In genomic region chr11:70265252-70265651, GRCm38 (mm10) we compare ENCODE assay signal across 22 mouse cellular contexts. TPM values are rescaled to one million over a fixed set of nuclear protein-coding genes. Genes with fewer than 3 reads are reported as not detected.
DNase-seq lines count a peak whose midpoint lies in the region; ATAC-seq and TF ChIP-seq lines count a peak whose summit lies in the region.
"Had no signal": no experiment of that assay in that cellular context is flagged by ENCODE, and none has a peak within 500 bp of the region (broad histone marks: within the 10 kb centered on the region; RNA-seq: fewer than 3 reads in every experiment).

No protein-coding gene starts in this region.

- intact Hi-C loops in heart, postnatal 25 days (cut with DNase I) = no loop called here

- H3K9ac ChIP-seq in heart, postnatal 0 days (replicated peaks; ENCODE audit: low read depth, low read length) = no peak overlapping the region
- H3K9ac ChIP-seq in stomach, embryonic 15.5 days = no peak overlapping the region
- no peak overlapping the region for H3K9ac ChIP-seq in forebrain, embryonic 16.5 days (replicated peaks; ENCODE audit: low read depth, low read length)
- H3K9ac ChIP-seq: heart, embryonic 13.5 days; hindbrain, embryonic 14.5 days; liver, embryonic 15.5 days; midbrain, embryonic 13.5 days had no signal

- no peaks in the 10 kb centered on the region for H3K36me3 ChIP-seq in heart, postnatal 0 days (replicated peaks; ENCODE audit: control insufficient read depth, insufficient read depth, low read length)
- H3K36me3 ChIP-seq in stomach, embryonic 15.5 days = no peaks in the 10 kb centered on the region
- no peaks in the 10 kb centered on the region for H3K36me3 ChIP-seq in forebrain, embryonic 16.5 days (ENCODE audit: control insufficient read depth, insufficient read depth)
- H3K36me3 ChIP-seq: G1E; heart, embryonic 13.5 days; liver, embryonic 15.5 days; midbrain, embryonic 13.5 days had no signal

- no peak for ATAC-seq in heart, postnatal 0 days (ENCODE audit: insufficient read depth, low read depth)
- peak; percentile 71 for ATAC-seq in activated CD4-positive, CD25-positive, alpha-beta regulatory T cell, adult 4 months
- ATAC-seq in stomach, embryonic 15.5 days (ENCODE audit: insufficient read depth, low FRiP score, low read depth) = no peak
- ATAC-seq in forebrain, embryonic 16.5 days = no peak
- ATAC-seq: midbrain, embryonic 13.5 days had no signal

- WGBS in heart, postnatal 0 days = 33% methylated on average over 3 of the region's 3 CpGs
- WGBS in stomach, embryonic 15.5 days = 37% methylated on average over 3 of the region's 3 CpGs
- WGBS in forebrain, embryonic 16.5 days = 56% methylated on average over 3 of the region's 3 CpGs

- H3K4me3 ChIP-seq in heart, postnatal 0 days (ENCODE audit: low read depth, low read length) = no peak overlapping the region
- H3K4me3 ChIP-seq in stomach, embryonic 15.5 days (replicated peaks) = no peak overlapping the region
- H3K4me3 ChIP-seq in forebrain, embryonic 16.5 days (replicated peaks; ENCODE audit: low read length) = no peak overlapping the region
- H3K4me3 ChIP-seq: heart, embryonic 13.5 days; liver, embryonic 15.5 days; midbrain, embryonic 13.5 days had no signal

- no peaks in the 10 kb centered on the region for H3K9me3 ChIP-seq in heart, postnatal 0 days (replicated peaks; ENCODE audit: control insufficient read depth, low read length)
- 0 out of 2 replicates have a peak, but pooled peaks cover 2% of the 10 kb centered on the region for H3K9me3 ChIP-seq in stomach, embryonic 15.5 days
- H3K9me3 ChIP-seq in forebrain, embryonic 16.5 days (ENCODE audit: control insufficient read depth, low read length) = no peaks in the 10 kb centered on the region
- H3K9me3 ChIP-seq: G1E; liver, embryonic 15.5 days; midbrain, embryonic 13.5 days had no signal

- no peak overlapping the region for H3K4me2 ChIP-seq in heart, postnatal 0 days (ENCODE audit: low read depth, low read length)
- no peak overlapping the region for H3K4me2 ChIP-seq in stomach, embryonic 15.5 days
- H3K4me2 ChIP-seq in forebrain, embryonic 16.5 days (ENCODE audit: low read length) = no peak overlapping the region
- H3K4me2 ChIP-seq: heart, embryonic 13.5 days; hindbrain, embryonic 14.5 days; liver, embryonic 15.5 days; midbrain, embryonic 13.5 days had no signal

- no peak for TF ChIP-seq CTCF in heart, postnatal 0 days (IDR thresholded peaks at IDR 0.05; ENCODE audit: low read depth)

- DNase-seq in heart, postnatal 0 days (ENCODE audit: low spot score) = no peak
- no peak for DNase-seq in heart, postnatal 25 days (ENCODE audit: low spot score)
- DNase-seq in thymus, postnatal 36 days = peak; percentile 49 to 70
- DNase-seq in urinary bladder, postnatal 14 days (ENCODE audit: low spot score) = no peak
- no peak for DNase-seq in cerebellum, postnatal 10 days
- DNase-seq: adrenal gland, postnatal 36 days; B cell, adult 2 months; cerebellum, adult 9-11 months; gastrocnemius, postnatal 25 days; kidney, adult 2 months; kidney, postnatal 25 days; layer of hippocampus, postnatal 36 days; lung, postnatal 14 days; right cerebral cortex, postnatal 14 days had no signal

- no peaks in the 10 kb centered on the region for H3K27me3 ChIP-seq in heart, postnatal 0 days (ENCODE audit: control insufficient read depth, insufficient read depth, low read length)
- no peaks in the 10 kb centered on the region for H3K27me3 ChIP-seq in stomach, embryonic 15.5 days (replicated peaks)
- no peaks in the 10 kb centered on the region for H3K27me3 ChIP-seq in forebrain, embryonic 16.5 days (replicated peaks; ENCODE audit: control insufficient read depth, insufficient read depth, low read length)
- H3K27me3 ChIP-seq: midbrain, embryonic 13.5 days had no signal

- no peak for TF ChIP-seq EP300 in heart, postnatal 0 days (IDR thresholded peaks at IDR 0.05; ENCODE audit: low read depth)

- H3K4me1 ChIP-seq in heart, postnatal 0 days (ENCODE audit: control insufficient read depth, insufficient read depth) = peaks cover 17% of the 10 kb centered on the region
- H3K4me1 ChIP-seq in stomach, embryonic 15.5 days = no peaks in the 10 kb centered on the region
- no peaks in the 10 kb centered on the region for H3K4me1 ChIP-seq in forebrain, embryonic 16.5 days (replicated peaks; ENCODE audit: control insufficient read depth, insufficient read depth, low read length)
- H3K4me1 ChIP-seq: liver, embryonic 15.5 days; midbrain, embryonic 13.5 days had no signal

- H3K27ac ChIP-seq in heart, postnatal 0 days (ENCODE audit: low read depth) = peak overlapping the region; percentile 67; the same call in 1 of the 2 replicates
- H3K27ac ChIP-seq in stomach, embryonic 15.5 days = peak overlapping the region; percentile 61; the same call in 1 of the 2 replicates
- H3K27ac ChIP-seq in forebrain, embryonic 16.5 days (ENCODE audit: low read length) = no peak overlapping the region
- H3K27ac ChIP-seq: hindbrain, embryonic 14.5 days; liver, embryonic 15.5 days; midbrain, embryonic 13.5 days had no signal

RNA-seq across cellular contexts. Expression of gene Alox12, which starts 10.1 kb away (rescaled TPM):
- total RNA-seq in heart, postnatal 0 days (2014; rRNA removed; ENCODE audit: low replicate concordance) = 1.4 and 2.5 TPM in 2 replicates
- 2.3 TPM in 2 replicates for polyA plus RNA-seq in heart, postnatal 0 days (2015; fragmentation: Nextera tagmentation; extraction: Ambion mirVana)
- total RNA-seq in heart, postnatal 25 days (2021) = 1 to 10 TPM; 3.1 to 3.7 TPM
- polyA plus RNA-seq in activated CD4-positive, CD25-positive, alpha-beta regulatory T cell, adult 4 months (2017; shearing (Covaris generic)) = not detected
- polyA plus RNA-seq in stomach, embryonic 15.5 days (2015; fragmentation: Nextera tagmentation; extraction: Ambion mirVana) = 11.7 and 12.9 TPM in 2 replicates
- polyA plus RNA-seq in forebrain, embryonic 16.5 days (2015; fragmentation: Nextera tagmentation; extraction: Ambion mirVana) = 0.42 and 0.82 TPM in 2 replicates
- total RNA-seq: layer of hippocampus, postnatal 36 days had no signal

RNA-seq across cellular contexts. Expression of gene Rnasek, which starts 25.6 kb away (rescaled TPM):
- total RNA-seq in heart, postnatal 0 days (2014; rRNA removed; ENCODE audit: low replicate concordance) = 13.1 and 75.0 TPM in 2 replicates
- polyA plus RNA-seq in heart, postnatal 0 days (2015; fragmentation: Nextera tagmentation; extraction: Ambion mirVana) = 311 and 336 TPM in 2 replicates
- total RNA-seq in heart, postnatal 25 days (2021) = 100 to 1,000 TPM in 1 of 2 experiments, 10 to 100 TPM in 1; 87.9 to 103 TPM
- polyA plus RNA-seq in activated CD4-positive, CD25-positive, alpha-beta regulatory T cell, adult 4 months (2017; shearing (Covaris generic)) = 100 to 1,000 TPM; 228 to 245 TPM
- polyA plus RNA-seq in stomach, embryonic 15.5 days (2015; fragmentation: Nextera tagmentation; extraction: Ambion mirVana) = 196 and 222 TPM in 2 replicates
- 287 and 291 TPM in 2 replicates for polyA plus RNA-seq in forebrain, embryonic 16.5 days (2015; fragmentation: Nextera tagmentation; extraction: Ambion mirVana)

RNA-seq across cellular contexts. Expression of gene Gm21988, which starts 25.6 kb away (rescaled TPM):
- total RNA-seq in heart, postnatal 0 days (2014; rRNA removed; ENCODE audit: low replicate concordance) = 6.8 and 15.2 TPM in 2 replicates
- 7.5 and 8.6 TPM in 2 replicates for polyA plus RNA-seq in heart, postnatal 0 days (2015; fragmentation: Nextera tagmentation; extraction: Ambion mirVana)
- total RNA-seq in heart, postnatal 25 days (2021) = 1 to 10 TPM; 2.1 to 2.3 TPM
- polyA plus RNA-seq in activated CD4-positive, CD25-positive, alpha-beta regulatory T cell, adult 4 months (2017; shearing (Covaris generic)) = 1 to 10 TPM; 5.2 to 7.6 TPM
- 8.7 and 11.0 TPM in 2 replicates for polyA plus RNA-seq in stomach, embryonic 15.5 days (2015; fragmentation: Nextera tagmentation; extraction: Ambion mirVana)
- 13.2 and 14.6 TPM in 2 replicates for polyA plus RNA-seq in forebrain, embryonic 16.5 days (2015; fragmentation: Nextera tagmentation; extraction: Ambion mirVana)

RNA-seq across cellular contexts. Expression of gene 0610010K14Rik, which starts 27.5 kb away (rescaled TPM):
- total RNA-seq in heart, postnatal 0 days (2014; rRNA removed; ENCODE audit: low replicate concordance) = 47.7 and 60.5 TPM in 2 replicates
- polyA plus RNA-seq in heart, postnatal 0 days (2015; fragmentation: Nextera tagmentation; extraction: Ambion mirVana) = 96.5 and 102 TPM in 2 replicates
- total RNA-seq in heart, postnatal 25 days (2021) = 10 to 100 TPM; 31.4 to 36.7 TPM
- polyA plus RNA-seq in activated CD4-positive, CD25-positive, alpha-beta regulatory T cell, adult 4 months (2017; shearing (Covaris generic)) = 100 to 1,000 TPM; 124 to 159 TPM
- polyA plus RNA-seq in stomach, embryonic 15.5 days (2015; fragmentation: Nextera tagmentation; extraction: Ambion mirVana) = 141 and 144 TPM in 2 replicates
- polyA plus RNA-seq in forebrain, embryonic 16.5 days (2015; fragmentation: Nextera tagmentation; extraction: Ambion mirVana) = 174 and 180 TPM in 2 replicates

RNA-seq across cellular contexts. Expression of gene Bcl6b, which starts 35.7 kb away (rescaled TPM):
- total RNA-seq in heart, postnatal 0 days (2014; rRNA removed; ENCODE audit: low replicate concordance) = 12.8 and 44.1 TPM in 2 replicates
- 16.8 and 18.9 TPM in 2 replicates for polyA plus RNA-seq in heart, postnatal 0 days (2015; fragmentation: Nextera tagmentation; extraction: Ambion mirVana)
- total RNA-seq in heart, postnatal 25 days (2021) = 10 to 100 TPM; 20.0 to 22.3 TPM
- polyA plus RNA-seq in activated CD4-positive, CD25-positive, alpha-beta regulatory T cell, adult 4 months (2017; shearing (Covaris generic)) = under 1 TPM; 0.23 to 0.36 TPM
- 10.9 and 13.6 TPM in 2 replicates for polyA plus RNA-seq in stomach, embryonic 15.5 days (2015; fragmentation: Nextera tagmentation; extraction: Ambion mirVana)
- 6.9 and 8.1 TPM in 2 replicates for polyA plus RNA-seq in forebrain, embryonic 16.5 days (2015; fragmentation: Nextera tagmentation; extraction: Ambion mirVana)
- polyA plus RNA-seq: G1E had no signal

Comparison
In these comparisons a context has a peak if more than half of its experiments do, and no peak if none do; other contexts are left out.
1. DNase-seq: peak in thymus, postnatal 36 days (2 of 2); none in heart, postnatal 0 days (single experiment), heart, postnatal 25 days (single experiment), urinary bladder, postnatal 14 days (single experiment) and cerebellum, postnatal 10 days (0 of 2).